ENCODE assay signal across 8 mouse cellular contexts in the genomic region with DNA sequence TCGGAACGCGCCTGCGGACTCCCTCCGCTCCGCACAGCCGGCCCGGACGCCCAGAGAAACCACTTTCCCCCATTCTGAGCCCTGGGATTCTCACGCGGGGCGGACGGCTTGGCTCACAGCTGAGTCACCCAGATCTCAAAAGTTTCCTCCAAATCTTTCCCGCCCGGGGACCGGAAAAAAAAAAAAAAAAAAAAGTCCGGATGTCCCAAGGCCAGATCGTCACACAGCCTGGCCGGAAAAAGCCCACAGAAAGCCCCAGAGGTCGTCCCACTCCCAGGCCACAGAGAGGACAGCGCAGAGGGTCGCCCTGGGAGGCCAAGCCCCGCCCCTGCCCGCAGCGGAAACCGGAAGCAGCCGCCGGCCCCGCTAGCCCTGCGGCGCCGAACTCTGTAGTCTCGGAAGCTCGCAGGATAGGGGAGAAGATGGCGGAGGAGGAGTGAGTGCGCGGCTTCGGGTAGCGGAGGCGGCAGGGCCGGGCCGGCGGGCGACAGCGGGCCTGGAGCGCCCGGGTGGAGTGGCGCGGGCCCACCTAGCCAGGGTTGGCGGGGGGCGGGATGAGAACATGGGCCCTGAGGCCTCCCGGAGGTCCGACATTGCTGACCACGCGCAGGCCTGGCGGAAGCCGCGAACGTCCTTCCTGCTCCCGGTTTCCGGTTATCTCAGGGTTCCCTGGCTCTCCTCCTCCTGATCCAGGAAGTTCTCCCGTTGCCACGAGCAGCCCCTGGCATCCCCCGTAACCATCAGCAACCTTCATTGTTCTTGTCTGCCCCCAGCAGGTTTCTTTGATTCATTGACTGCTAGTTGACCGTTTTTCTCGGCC. TPM values are rescaled to one million over a fixed set of nuclear protein-coding genes. Genes with fewer than 3 reads are reported as not detected.
DNase-seq lines count a peak whose midpoint lies in the region; ATAC-seq lines count a peak whose summit lies in the region.

A gene (plus strand): TSS at position 383 of the 820 bp plus-strand sequence.

- H3K9me3 ChIP-seq in hindbrain, embryonic 12.5 days (replicated peaks) = no peaks in the 10 kb centered on the region

- peaks cover 19% of the 10 kb centered on the region for H3K4me1 ChIP-seq in hindbrain, embryonic 12.5 days

- DNase-seq in MN1 (ENCODE audit: low spot score) = peak; percentile 95
- DNase-seq in cerebellum, adult 9-11 months = peak; percentile 92
- peak; percentile 89 to 93 for DNase-seq in frontal cortex, postnatal 10 days (ENCODE audit: low spot score in 2 of 2)
- peak; percentile 92 to 93 for DNase-seq in layer of hippocampus, postnatal 14 days (ENCODE audit: low spot score in 2 of 2)
- peak; percentile 95 for DNase-seq in lung, postnatal 14 days
- peak; percentile 73 for DNase-seq in retina, adult 2 months (ENCODE audit: low read depth, low spot score)
- peak; percentile 92 to 94 for DNase-seq in thymus, postnatal 36 days

- WGBS in hindbrain, embryonic 12.5 days = under 1% methylated on average over 60 of the region's 66 CpGs

- H3K4me3 ChIP-seq in hindbrain, embryonic 12.5 days = peak within 1 kb of the TSS; percentile 84

- peak within 1 kb of the TSS; percentile 94 for H3K9ac ChIP-seq in hindbrain, embryonic 12.5 days

- H3K4me2 ChIP-seq in hindbrain, embryonic 12.5 days (replicated peaks) = peak within 1 kb of the TSS; percentile 78

- H3K27ac ChIP-seq in hindbrain, embryonic 12.5 days = peak within 1 kb of the TSS; percentile 98

- peak; percentile 97 for ATAC-seq in hindbrain, embryonic 12.5 days (ENCODE audit: low FRiP score)

- peaks cover 29% of the 10 kb centered on the region for H3K36me3 ChIP-seq in hindbrain, embryonic 12.5 days

- no peaks in the 10 kb centered on the region for H3K27me3 ChIP-seq in hindbrain, embryonic 12.5 days

RNA-seq across cellular contexts. Expression of the gene that starts here (rescaled TPM):
- 24.2 and 24.3 TPM in 2 replicates for polyA plus RNA-seq in hindbrain, embryonic 12.5 days (2016; fragmentation: Nextera tagmentation; extraction: Ambion mirVana)
- total RNA-seq in layer of hippocampus, postnatal 14 days (2021) = 10 to 100 TPM; 29.9 to 33.3 TPM

Comparison
In these comparisons a context has a peak if more than half of its experiments do, and no peak if none do; other contexts are left out.
1. Peak in every context shown above with its lines: DNase-seq, ATAC-seq, H3K4me3 ChIP-seq and H3K27ac ChIP-seq.